Mouse (Mus musculus) MEL (cell line): ENCODE results near the gene Acss2. TPM values are rescaled to one million over a fixed set of nuclear protein-coding genes. Genes with fewer than 3 reads are reported as not detected.

Experiments
- DNase-seq: peaks from one replicate; pipeline ENCODE4 v3.0.0; 2011; ENCODE audit warnings: low read depth, low spot score
- H3K27ac ChIP-seq: 2 replicates; pipeline ENCODE4 v1.5.1; 2012; ENCODE audit warnings: low read depth, mild to moderate bottlenecking, control low read depth, low read length, moderate library complexity; ENCODE audit not compliant: control insufficient read depth
- H3K27me3 ChIP-seq, 2 experiments: fragments of 150-350 bp in 1 of 2; sonication (generic) in 1 of 2; 2 replicates each; pipeline ENCODE4 v1.6.1; 2012; ENCODE audit warnings: low read length in 2 of 2, mild to moderate bottlenecking in 2 of 2, improper control_type of control experiment in 1 of 2, moderate library complexity in 1 of 2; ENCODE audit not compliant: insufficient read depth in 2 of 2, control insufficient read depth in 1 of 2
- H3K36me3 ChIP-seq, 2 experiments: 2 replicates each; pipeline ENCODE4 v1.6.1; 2012 to 2014; ENCODE audit warnings: low read length in 2 of 2, improper control_type of control experiment in 1 of 2, inconsistent platforms in 1 of 2, mild to moderate bottlenecking in 1 of 2; ENCODE audit not compliant: insufficient read depth in 2 of 2, control insufficient read depth in 1 of 2
- H3K4me1 ChIP-seq, 2 experiments: fragments of 150-350 bp in 1 of 2; sonication (generic) in 1 of 2; 2 replicates each; pipeline ENCODE4 v1.6.1; 2012; ENCODE audit warnings: low read length in 2 of 2, improper control_type of control experiment in 1 of 2, mild to moderate bottlenecking in 1 of 2; ENCODE audit not compliant: insufficient read depth in 2 of 2, control insufficient read depth in 1 of 2
- H3K4me3 ChIP-seq, 2 experiments: fragments of 150-350 bp in 1 of 2; sonication (generic) in 1 of 2; 2 replicates each; pipeline ENCODE4 v1.5.1; 2012; ENCODE audit warnings: low read depth in 2 of 2, low read length in 2 of 2, mild to moderate bottlenecking in 2 of 2, moderate library complexity in 2 of 2, control low read depth in 1 of 2, improper control_type of control experiment in 1 of 2; ENCODE audit not compliant: control insufficient read depth in 1 of 2, insufficient read depth in 1 of 2
- H3K79me2 ChIP-seq: 2 replicates; pipeline ENCODE4 v1.6.1; 2012; ENCODE audit warnings: mild to moderate bottlenecking, low read length, moderate library complexity; ENCODE audit not compliant: control insufficient read depth, poor library complexity, insufficient read depth
- H3K9ac ChIP-seq: 2 replicates; pipeline ENCODE4 v1.6.1; 2012; ENCODE audit warnings: low read depth, mild to moderate bottlenecking, control low read depth, low read length, moderate library complexity; ENCODE audit not compliant: control insufficient read depth, poor library complexity, severe bottlenecking
- H3K9me3 ChIP-seq: fragments of 150-350 bp; sonication (generic); replicated peaks from 2 replicates; pipeline ENCODE4 v1.6.1; 2012; ENCODE audit warnings: mild to moderate bottlenecking, low read length, improper control_type of control experiment, moderate library complexity; ENCODE audit not compliant: insufficient read depth
- BHLHE40 ChIP-seq: IDR thresholded peaks from 2 replicates; pipeline ENCODE4 v1.6.1; 2012; ENCODE audit warnings: low read depth, mild to moderate bottlenecking, inconsistent platforms, low read length, improper control_type of control experiment, borderline replicate concordance
- CHD1 ChIP-seq: IDR thresholded peaks from 2 replicates; pipeline ENCODE4 v1.6.1; 2012; ENCODE audit warnings: low read depth, mild to moderate bottlenecking, inconsistent platforms, low read length, improper control_type of control experiment
- CHD2 ChIP-seq: IDR thresholded peaks from 2 replicates; pipeline ENCODE4 v1.6.1; 2011; ENCODE audit warnings: low read length, improper control_type of control experiment
- E2F4 ChIP-seq: IDR thresholded peaks from 2 replicates; pipeline ENCODE4 v1.6.1; 2011; ENCODE audit warnings: low read depth, low read length, improper control_type of control experiment, borderline replicate concordance
- ELF1 ChIP-seq: IDR thresholded peaks from 2 replicates; pipeline ENCODE4 v1.6.1; 2014; ENCODE audit warnings: low read depth, mild to moderate bottlenecking, inconsistent platforms, low read length, improper control_type of control experiment, moderate library complexity
- EP300 ChIP-seq, 2 experiments: IDR thresholded peaks; 2 replicates each; pipeline ENCODE4 v1.6.1; 2011; ENCODE audit warnings: improper control_type of control experiment in 2 of 2, low read length in 2 of 2, low read depth in 1 of 2, mild to moderate bottlenecking in 1 of 2
- ETS1 ChIP-seq: IDR thresholded peaks from 2 replicates; pipeline ENCODE4 v1.6.1; 2012; ENCODE audit warnings: low read depth, mild to moderate bottlenecking, inconsistent platforms, low read length, improper control_type of control experiment, moderate library complexity
- GATA1 ChIP-seq: IDR thresholded peaks from 2 replicates; pipeline ENCODE4 v1.6.1; 2011; ENCODE audit warnings: low read depth, low read length, improper control_type of control experiment
- HCFC1 ChIP-seq: IDR thresholded peaks from 2 replicates; pipeline ENCODE4 v1.6.1; 2012; ENCODE audit warnings: low read depth, mild to moderate bottlenecking, inconsistent platforms, low read length, improper control_type of control experiment, moderate library complexity
- MAX ChIP-seq: IDR thresholded peaks from 2 replicates; pipeline ENCODE4 v1.6.1; 2011; ENCODE audit warnings: low read length, improper control_type of control experiment
- MEF2A ChIP-seq: IDR thresholded peaks from 2 replicates; pipeline ENCODE4 v1.6.1; 2014; ENCODE audit warnings: low read depth, mild to moderate bottlenecking, inconsistent platforms, low read length, improper control_type of control experiment; ENCODE audit not compliant: poor library complexity, insufficient replicate concordance, severe bottlenecking; ENCODE audit errors: extremely low read depth
- MYC ChIP-seq: IDR thresholded peaks from 2 replicates; pipeline ENCODE4 v1.6.1; 2011; ENCODE audit warnings: low read depth, mild to moderate bottlenecking, low read length, improper control_type of control experiment, moderate library complexity
- NELFE ChIP-seq: IDR thresholded peaks from 2 replicates; pipeline ENCODE4 v1.6.1; 2011; ENCODE audit warnings: low read depth, low read length, improper control_type of control experiment
- POLR2AphosphoS5 ChIP-seq: IDR thresholded peaks from 2 replicates; pipeline ENCODE4 v1.6.1; 2012; ENCODE audit warnings: low read depth, borderline replicate concordance, mild to moderate bottlenecking, inconsistent platforms, low read length, moderate library complexity, mixed read lengths
- RAD21 ChIP-seq: IDR thresholded peaks from 2 replicates; pipeline ENCODE4 v1.6.1; 2011; ENCODE audit warnings: mild to moderate bottlenecking, low read depth, low read length, improper control_type of control experiment
- RCOR1 ChIP-seq: IDR thresholded peaks from 2 replicates; pipeline ENCODE4 v1.6.1; 2012; ENCODE audit warnings: low read depth, mild to moderate bottlenecking, inconsistent platforms, low read length, improper control_type of control experiment
- TAL1 ChIP-seq: IDR thresholded peaks from 2 replicates; pipeline ENCODE4 v1.6.1; 2012; ENCODE audit warnings: mild to moderate bottlenecking, inconsistent platforms, low read length, moderate library complexity, mixed read lengths
- ZC3H11A ChIP-seq: IDR thresholded peaks from 2 replicates; pipeline ENCODE4 v1.6.1; 2012; ENCODE audit warnings: low read depth, mild to moderate bottlenecking, inconsistent platforms, low read length, improper control_type of control experiment
- ZMIZ1 ChIP-seq: IDR thresholded peaks from 2 replicates; pipeline ENCODE4 v1.6.1; 2012; ENCODE audit warnings: low read depth, mild to moderate bottlenecking, inconsistent platforms, low read length, improper control_type of control experiment, moderate library complexity
- ZNF384 ChIP-seq: IDR thresholded peaks from 2 replicates; pipeline ENCODE4 v1.6.1; 2012; ENCODE audit warnings: low read depth, mild to moderate bottlenecking, inconsistent platforms, low read length, improper control_type of control experiment
- polyA plus RNA-seq, 2 experiments: library from polyadenylated mRNA; stranded (reverse) in 1 of 2; unstranded in 1 of 2; fragments of >175 nt in 1 of 2; fragments of >200 nt in 1 of 2; gene quantifications; 2 replicates each; pipeline versions ENCODE4 v1.2.1 to v1.2.4; 2012; ENCODE audit warnings: low replicate concordance in 2 of 2, low read depth in 1 of 2; ENCODE audit not compliant: insufficient read length in 2 of 2, insufficient read depth in 1 of 2, missing spikeins in 1 of 2
- total RNA-seq: library from RNA; depleted of rRNA; stranded (reverse); fragments of 300-350 nt; gene quantifications from 2 replicates; pipeline ENCODE4 v1.2.3, GENCODE M21; 2012

Gene Acss2
- total and polyA plus RNA-seq, 3 experiments, result 2.9 to 11.0 TPM; not detected in 1

- TF ChIP-seq TAL1 (no peak), ETS1 (peak; percentile 74; the same call in 1 of the 2 replicates), ZC3H11A (no peak), NELFE (peak; percentile 24; the same call in 1 of the 2 replicates), MYC (no peak), E2F4 (no peak), ELF1 (peak; percentile 89), HCFC1 (peak; percentile 58; the same call in 1 of the 2 replicates), CHD1 (no peak), RAD21 (no peak)
Observed at GRCm38 (mm10) chr2:155552949-155553354, 35.2 kb downstream of the Acss2 start (continued).

- Histone ChIP-seq H3K36me3 (peaks cover 0 to 20% of the 10 kb centered on the region in 2 experiments; a peak in 2 of 4 replicates), H3K9me3 (no peaks in the 10 kb centered on the region), H3K79me2 (no peaks in the 10 kb centered on the region), H3K9ac (no peak overlapping the region), H3K4me1 (peaks cover 20 to 21% of the 10 kb centered on the region in 2 experiments), H3K4me3 (no peak overlapping the region), H3K27ac (no peak overlapping the region), H3K27me3 (no peaks in the 10 kb centered on the region)
- DNase-seq, result no peak
- TF ChIP-seq POLR2AphosphoS5 (no peak), ZNF384 (peak; percentile 47; the same call in 1 of the 2 replicates), TAL1 (no peak), MAX (no peak), HCFC1 (no peak)
Observed at GRCm38 (mm10) chr2:155554426-155554985, 36.8 kb downstream of the Acss2 start.

- H3K27ac ChIP-seq, result peak overlapping the region; percentile 31; the same call in 1 of the 2 replicates
- H3K4me3 ChIP-seq, result no peak overlapping the region
- no peak for TF ChIP-seq CHD2
- TF ChIP-seq ETS1, result peak; percentile 48
- no peak for TF ChIP-seq ZMIZ1
- TF ChIP-seq EP300 (IDR thresholded peaks at IDR 0.05; ENCODE audit: low read depth in 1 of 2, low read length in 2 of 2), result peak; percentile 57 to 74; a peak in 3 of 4 replicates
- TF ChIP-seq GATA1, result peak; percentile 50
- peak; percentile 23; the same call in 1 of the 2 replicates for TF ChIP-seq TAL1
- TF ChIP-seq RCOR1, result no peak
- no peak for TF ChIP-seq BHLHE40
- TF ChIP-seq MEF2A, result no peak
- H3K36me3 ChIP-seq, result peaks cover 0 to 13% of the 10 kb centered on the region in 2 experiments; a peak in 2 of 4 replicates
- peaks cover 15 to 18% of the 10 kb centered on the region in 2 experiments for H3K4me1 ChIP-seq
- H3K9ac ChIP-seq, result no peak overlapping the region; the same call in 1 of the 2 replicates
- peak; percentile 57 for DNase-seq
- H3K27me3 ChIP-seq, result no peaks in the 10 kb centered on the region
- H3K79me2 ChIP-seq, result no peaks in the 10 kb centered on the region
- H3K9me3 ChIP-seq, result no peaks in the 10 kb centered on the region
Observed at GRCm38 (mm10) chr2:155562209-155562608, 44.5 kb downstream of the Acss2 start.
